10 mouse cellular contexts compared by ENCODE assay signal in genomic region chr10:75779206-75780174, GRCm38 (mm10). TPM values are rescaled to one million over a fixed set of nuclear protein-coding genes. Genes with fewer than 3 reads are reported as not detected.
DNase-seq lines count a peak whose midpoint lies in the region; ATAC-seq lines count a peak whose summit lies in the region.
"Had no signal": no experiment of that assay in that cellular context is flagged by ENCODE, and none has a peak within 500 bp of the region (broad histone marks: within the 10 kb centered on the region; RNA-seq: fewer than 3 reads in every experiment).

No protein-coding gene starts in this region.

- H3K4me3 ChIP-seq in forebrain, embryonic 10.5 days: peak overlapping the region; percentile 61
- no peak overlapping the region for H3K4me3 ChIP-seq in forebrain, embryonic 15.5 days
- H3K4me3 ChIP-seq in liver, embryonic 13.5 days (replicated peaks): 0 out of 2 replicates have a peak overlapping the region, but pooled peaks have one; percentile 1
- H3K4me3 ChIP-seq in neural tube, embryonic 15.5 days (replicated peaks): no peak overlapping the region

- H3K4me1 ChIP-seq in forebrain, embryonic 10.5 days: peaks cover 19% of the 10 kb centered on the region
- peaks cover 9% of the 10 kb centered on the region for H3K4me1 ChIP-seq in forebrain, embryonic 15.5 days
- peaks cover 9% of the 10 kb centered on the region; the same call in 1 of the 2 replicates for H3K4me1 ChIP-seq in liver, embryonic 13.5 days (replicated peaks)
- H3K4me1 ChIP-seq in neural tube, embryonic 15.5 days: peaks cover 10% of the 10 kb centered on the region

- H3K9me3 ChIP-seq in forebrain, embryonic 10.5 days: no peaks in the 10 kb centered on the region
- 0 out of 2 replicates have a peak, but pooled peaks cover 3% of the 10 kb centered on the region for H3K9me3 ChIP-seq in forebrain, embryonic 15.5 days
- H3K9me3 ChIP-seq in liver, embryonic 13.5 days (replicated peaks): no peaks in the 10 kb centered on the region
- no peaks in the 10 kb centered on the region for H3K9me3 ChIP-seq in neural tube, embryonic 15.5 days (replicated peaks)

- H3K27ac ChIP-seq in forebrain, embryonic 10.5 days: no peak overlapping the region
- no peak overlapping the region for H3K27ac ChIP-seq in forebrain, embryonic 15.5 days (replicated peaks)
- H3K27ac ChIP-seq in liver, embryonic 13.5 days: no peak overlapping the region
- H3K27ac ChIP-seq in neural tube, embryonic 15.5 days (replicated peaks): no peak overlapping the region

- ATAC-seq in forebrain, embryonic 15.5 days (replicated peaks): no peak
- no peak for ATAC-seq in liver, embryonic 13.5 days (ENCODE audit: low read depth)
- ATAC-seq in neural tube, embryonic 15.5 days (ENCODE audit: low FRiP score): no peak
- ATAC-seq: hindbrain, embryonic 16.5 days had no signal

- H3K9ac ChIP-seq in forebrain, embryonic 15.5 days (replicated peaks): no peak overlapping the region
- no peak overlapping the region for H3K9ac ChIP-seq in liver, embryonic 13.5 days
- no peak overlapping the region for H3K9ac ChIP-seq in neural tube, embryonic 15.5 days (replicated peaks)

- no peak for DNase-seq in forebrain, embryonic 10.5 days (ENCODE audit: extremely low spot score, low spot score)
- peak; percentile 26 for DNase-seq in urinary bladder, postnatal 25 days (ENCODE audit: low spot score)
- DNase-seq in urinary bladder, postnatal 4 days (ENCODE audit: low spot score in 2 of 2): no peak
- DNase-seq in liver, embryonic 13.5 days: no peak
- no peak for DNase-seq in ovary, postnatal 10 days (ENCODE audit: low spot score)
- DNase-seq in ovary, postnatal 14 days (ENCODE audit: low spot score): no peak
- DNase-seq: thymus, adult 2 months had no signal

- no peaks in the 10 kb centered on the region for H3K36me3 ChIP-seq in forebrain, embryonic 10.5 days (replicated peaks)
- H3K36me3 ChIP-seq in forebrain, embryonic 15.5 days: no peaks in the 10 kb centered on the region
- H3K36me3 ChIP-seq in liver, embryonic 13.5 days: no peaks in the 10 kb centered on the region
- H3K36me3 ChIP-seq in neural tube, embryonic 15.5 days: no peaks in the 10 kb centered on the region

- WGBS in forebrain, embryonic 10.5 days: 41% methylated on average over 15 of the region's 15 CpGs
- WGBS in forebrain, embryonic 15.5 days: 37% methylated on average over 15 of the region's 15 CpGs
- WGBS in liver, embryonic 13.5 days (ENCODE audit: insufficient replicate concordance): 32% methylated on average over 15 of the region's 15 CpGs
- WGBS in neural tube, embryonic 15.5 days: 38% methylated on average over 15 of the region's 15 CpGs

- H3K4me2 ChIP-seq in forebrain, embryonic 15.5 days (replicated peaks): no peak overlapping the region
- peak overlapping the region; percentile 63 for H3K4me2 ChIP-seq in liver, embryonic 13.5 days
- no peak overlapping the region for H3K4me2 ChIP-seq in neural tube, embryonic 15.5 days

- peaks cover 56% of the 10 kb centered on the region for H3K27me3 ChIP-seq in forebrain, embryonic 10.5 days (ENCODE audit: poor library complexity, severe bottlenecking)
- peaks cover 22% of the 10 kb centered on the region for H3K27me3 ChIP-seq in forebrain, embryonic 15.5 days
- peaks cover 73% of the 10 kb centered on the region for H3K27me3 ChIP-seq in liver, embryonic 13.5 days
- H3K27me3 ChIP-seq in neural tube, embryonic 15.5 days (replicated peaks): peaks cover 62% of the 10 kb centered on the region

RNA-seq across cellular contexts. Expression of gene Gm20441, which starts 1.3 kb away (rescaled TPM):
- not detected in 2 replicates for polyA plus RNA-seq in forebrain, embryonic 10.5 days (2016; fragmentation: Nextera tagmentation; extraction: Ambion mirVana)
- not detected in 2 replicates for polyA plus RNA-seq in forebrain, embryonic 15.5 days (2015; fragmentation: Nextera tagmentation; extraction: Ambion mirVana)
- polyA plus RNA-seq in liver, embryonic 13.5 days (2015; fragmentation: Nextera tagmentation; extraction: Ambion mirVana): not detected in 2 replicates
- polyA plus RNA-seq in neural tube, embryonic 15.5 days (2015; fragmentation: Nextera tagmentation; extraction: Ambion mirVana): 0.29 TPM in 1 of 2 replicates, not detected in the other
- polyA plus RNA-seq: thymus, adult 2 months had no signal

RNA-seq across cellular contexts. Expression of gene Gstt3, which starts 1.7 kb away (rescaled TPM):
- polyA plus RNA-seq in forebrain, embryonic 10.5 days (2016; fragmentation: Nextera tagmentation; extraction: Ambion mirVana): 1.1 and 1.9 TPM in 2 replicates
- 0.42 and 0.51 TPM in 2 replicates for polyA plus RNA-seq in forebrain, embryonic 15.5 days (2015; fragmentation: Nextera tagmentation; extraction: Ambion mirVana)
- 8.0 and 10.3 TPM in 2 replicates for polyA plus RNA-seq in liver, embryonic 13.5 days (2015; fragmentation: Nextera tagmentation; extraction: Ambion mirVana)
- 1.3 and 5.3 TPM in 2 replicates for polyA plus RNA-seq in neural tube, embryonic 15.5 days (2015; fragmentation: Nextera tagmentation; extraction: Ambion mirVana)

RNA-seq across cellular contexts. Expression of gene Ddt, which starts 6.3 kb away (rescaled TPM):
- 95.4 and 99.6 TPM in 2 replicates for polyA plus RNA-seq in forebrain, embryonic 10.5 days (2016; fragmentation: Nextera tagmentation; extraction: Ambion mirVana)
- polyA plus RNA-seq in forebrain, embryonic 15.5 days (2015; fragmentation: Nextera tagmentation; extraction: Ambion mirVana): 61.1 and 62.2 TPM in 2 replicates
- polyA plus RNA-seq in liver, embryonic 13.5 days (2015; fragmentation: Nextera tagmentation; extraction: Ambion mirVana): 180 and 186 TPM in 2 replicates
- polyA plus RNA-seq in neural tube, embryonic 15.5 days (2015; fragmentation: Nextera tagmentation; extraction: Ambion mirVana): 91.4 and 101 TPM in 2 replicates

RNA-seq across cellular contexts. Expression of gene Cabin1, which starts 15.3 kb away (rescaled TPM):
- 34.6 and 36.6 TPM in 2 replicates for polyA plus RNA-seq in forebrain, embryonic 10.5 days (2016; fragmentation: Nextera tagmentation; extraction: Ambion mirVana)
- 36.8 and 38.8 TPM in 2 replicates for polyA plus RNA-seq in forebrain, embryonic 15.5 days (2015; fragmentation: Nextera tagmentation; extraction: Ambion mirVana)
- polyA plus RNA-seq in liver, embryonic 13.5 days (2015; fragmentation: Nextera tagmentation; extraction: Ambion mirVana): 15.4 and 16.6 TPM in 2 replicates
- polyA plus RNA-seq in neural tube, embryonic 15.5 days (2015; fragmentation: Nextera tagmentation; extraction: Ambion mirVana): 32.9 and 35.8 TPM in 2 replicates

RNA-seq across cellular contexts. Expression of gene Gstt1, which starts 18.9 kb away (rescaled TPM):
- polyA plus RNA-seq in forebrain, embryonic 10.5 days (2016; fragmentation: Nextera tagmentation; extraction: Ambion mirVana): 3.8 and 4.4 TPM in 2 replicates
- polyA plus RNA-seq in forebrain, embryonic 15.5 days (2015; fragmentation: Nextera tagmentation; extraction: Ambion mirVana): 10.7 and 11.5 TPM in 2 replicates
- 49.2 and 50.2 TPM in 2 replicates for polyA plus RNA-seq in liver, embryonic 13.5 days (2015; fragmentation: Nextera tagmentation; extraction: Ambion mirVana)
- 9.6 and 13.8 TPM in 2 replicates for polyA plus RNA-seq in neural tube, embryonic 15.5 days (2015; fragmentation: Nextera tagmentation; extraction: Ambion mirVana)

Comparison
In these comparisons a context has a peak if more than half of its experiments do, and no peak if none do; other contexts are left out.
1. H3K4me3 ChIP-seq: peak in forebrain, embryonic 10.5 days (single experiment) and liver, embryonic 13.5 days (single experiment); none in forebrain, embryonic 15.5 days (single experiment) and neural tube, embryonic 15.5 days (single experiment).